Mouse (Mus musculus) liver, adult 2 months (tissue): ENCODE data around the gene 1520401A03Rik.

ENCODE experiments used
- CTCF ChIP-seq: fragments of 200-500 bp; IDR thresholded peaks from 2 replicates; pipeline ENCODE4 v1.5.1; 2011; ENCODE audit warnings: low read depth, low read length, control low read depth
- POLR2A ChIP-seq: fragments of 200-500 bp; IDR thresholded peaks from 2 replicates; pipeline ENCODE4 v1.6.1; 2011; ENCODE audit warnings: low read length, control low read depth; ENCODE audit not compliant: insufficient read depth; ENCODE audit errors: extremely low read depth

- no peak for TF ChIP-seq CTCF
- no peak for TF ChIP-seq POLR2A
These were observed 40.1 kb downstream of the 1520401A03Rik start for GRCm38 (mm10) chr17:23682530-23682929.
